9 mouse cellular contexts compared by ENCODE assay signal in the genomic region with DNA sequence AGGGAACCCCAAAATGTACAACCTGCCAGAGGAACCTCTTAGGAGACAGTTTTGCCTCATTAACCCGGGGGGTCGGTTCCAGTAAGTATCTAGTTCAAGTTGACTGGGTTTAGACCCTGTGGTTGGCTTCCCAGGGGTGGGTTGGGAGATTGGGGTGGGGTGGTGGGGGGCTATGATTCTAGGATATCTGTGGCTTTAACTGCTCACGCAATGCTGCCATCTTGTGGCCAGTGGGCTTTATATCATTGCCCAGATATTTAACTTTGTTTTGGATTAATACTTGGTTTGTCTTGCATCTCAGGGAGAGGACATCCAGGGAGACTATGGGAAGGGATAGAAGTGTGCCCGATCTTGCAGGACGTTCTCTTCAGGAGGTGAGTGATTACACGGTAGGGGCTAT. TPM values are rescaled to one million over a fixed set of nuclear protein-coding genes. Genes with fewer than 3 reads are reported as not detected.
DNase-seq lines count a peak whose midpoint lies in the region; ATAC-seq and TF ChIP-seq lines count a peak whose summit lies in the region.
"Had no signal": no experiment of that assay in that cellular context is flagged by ENCODE, and none has a peak within 500 bp of the region (broad histone marks: within the 10 kb centered on the region; RNA-seq: fewer than 3 reads in every experiment).

No protein-coding gene starts in this region.

- no peak overlapping the region for H3K4me3 ChIP-seq in forebrain, postnatal 0 days (ENCODE audit: low read depth, low read length)
- no peak overlapping the region for H3K4me3 ChIP-seq in forebrain, embryonic 13.5 days
- no peak overlapping the region for H3K4me3 ChIP-seq in liver, embryonic 12.5 days
- H3K4me3 ChIP-seq in MEL (ENCODE audit: control insufficient read depth in 1 of 2, insufficient read depth in 1 of 2, low read depth in 2 of 2, low read length in 2 of 2) = no peak overlapping the region
- H3K4me3 ChIP-seq in hindbrain, postnatal 0 days (ENCODE audit: low read length) = no peak overlapping the region
- H3K4me3 ChIP-seq in stomach, postnatal 0 days (ENCODE audit: low read depth, low read length) = no peak overlapping the region
- H3K4me3 ChIP-seq: neural tube, embryonic 13.5 days had no signal

- H3K9ac ChIP-seq in forebrain, postnatal 0 days = no peak overlapping the region
- H3K9ac ChIP-seq in forebrain, embryonic 13.5 days = no peak overlapping the region
- H3K9ac ChIP-seq in liver, embryonic 12.5 days = no peak overlapping the region
- H3K9ac ChIP-seq in MEL (ENCODE audit: control insufficient read depth, low read depth, low read length, poor library complexity, severe bottlenecking) = no peak overlapping the region
- H3K9ac ChIP-seq in hindbrain, postnatal 0 days (replicated peaks; ENCODE audit: low read length) = no peak overlapping the region
- H3K9ac ChIP-seq in stomach, postnatal 0 days (ENCODE audit: low read length) = no peak overlapping the region
- H3K9ac ChIP-seq: neural tube, embryonic 13.5 days had no signal

- TF ChIP-seq CTCF in forebrain, postnatal 0 days (IDR thresholded peaks at IDR 0.05; ENCODE audit: low read depth) = peak; percentile 73
- TF ChIP-seq CTCF in MEL (IDR thresholded peaks at IDR 0.05 in 2 of 3, conservative IDR thresholded peaks at IDR 0.05 in 1 of 3; ENCODE audit: control insufficient read depth in 1 of 3, insufficient read depth in 1 of 3, low read depth in 2 of 3, low read length in 3 of 3, poor library complexity in 1 of 3, severe bottlenecking in 1 of 3) = peak; percentile 62 to 69 (median 65)
- peak; percentile 72 for TF ChIP-seq CTCF in hindbrain, postnatal 0 days (IDR thresholded peaks at IDR 0.05; ENCODE audit: low read depth)
- TF ChIP-seq CTCF in stomach, postnatal 0 days (IDR thresholded peaks at IDR 0.05; ENCODE audit: low read depth) = peak; percentile 75

- no peak for TF ChIP-seq POLR2A in MEL (IDR thresholded peaks at IDR 0.05; ENCODE audit: control insufficient read depth in 1 of 2, insufficient read depth in 1 of 2, low read depth in 1 of 2, low read length in 2 of 2, poor library complexity in 1 of 2)

- no peak for TF ChIP-seq EP300 in MEL (IDR thresholded peaks at IDR 0.05; ENCODE audit: low read depth in 1 of 2, low read length in 2 of 2)
- TF ChIP-seq EP300 in stomach, postnatal 0 days (optimal IDR thresholded peaks at IDR 0.05) = no peak

- peak; percentile 50 for TF ChIP-seq RAD21 in MEL (IDR thresholded peaks at IDR 0.05; ENCODE audit: low read depth, low read length)

- no peak overlapping the region for H3K4me2 ChIP-seq in forebrain, postnatal 0 days (ENCODE audit: low read depth)
- H3K4me2 ChIP-seq in forebrain, embryonic 13.5 days = no peak overlapping the region
- H3K4me2 ChIP-seq in liver, embryonic 12.5 days = no peak overlapping the region
- no peak overlapping the region for H3K4me2 ChIP-seq in hindbrain, postnatal 0 days (ENCODE audit: low read depth, low read length)
- H3K4me2 ChIP-seq in stomach, postnatal 0 days (replicated peaks; ENCODE audit: low read depth) = no peak overlapping the region
- H3K4me2 ChIP-seq: neural tube, embryonic 13.5 days had no signal

- ATAC-seq in forebrain, postnatal 0 days = peak; percentile 29; the same call in 1 of the 2 replicates
- ATAC-seq in forebrain, embryonic 13.5 days = no peak
- ATAC-seq in liver, embryonic 12.5 days = no peak
- no peak for ATAC-seq in hindbrain, postnatal 0 days
- ATAC-seq in stomach, postnatal 0 days (ENCODE audit: low FRiP score, low TSS enrichment) = no peak

- peak; percentile 73 for DNase-seq in forebrain, postnatal 0 days
- DNase-seq in liver (peak; percentile 18), MEL (ENCODE audit: low read depth, low spot score) (peak; percentile 46)
- peak; percentile 74 for DNase-seq in hindbrain, postnatal 0 days (ENCODE audit: low spot score)
- peak; percentile 24 for DNase-seq in stomach, postnatal 0 days (ENCODE audit: low spot score)
- DNase-seq in yolk sac, embryonic 10.5 days (ENCODE audit: low spot score) = no peak

- no peaks in the 10 kb centered on the region for H3K79me2 ChIP-seq in MEL (ENCODE audit: control insufficient read depth, insufficient read depth, low read length, poor library complexity)

- H3K27me3 ChIP-seq in forebrain, postnatal 0 days (ENCODE audit: insufficient read depth, low read length) = no peaks in the 10 kb centered on the region
- H3K27me3 ChIP-seq in forebrain, embryonic 13.5 days = no peaks in the 10 kb centered on the region
- H3K27me3 ChIP-seq in liver, embryonic 12.5 days (replicated peaks) = no peaks in the 10 kb centered on the region
- no peaks in the 10 kb centered on the region for H3K27me3 ChIP-seq in MEL (ENCODE audit: control insufficient read depth in 1 of 2, insufficient read depth in 2 of 2, low read length in 2 of 2)
- no peaks in the 10 kb centered on the region for H3K27me3 ChIP-seq in hindbrain, postnatal 0 days (ENCODE audit: insufficient read depth, low read length)
- H3K27me3 ChIP-seq in stomach, postnatal 0 days (ENCODE audit: control insufficient read depth, insufficient read depth, low read length) = no peaks in the 10 kb centered on the region
- H3K27me3 ChIP-seq: neural tube, embryonic 13.5 days had no signal

- no peak overlapping the region for H3K27ac ChIP-seq in forebrain, postnatal 0 days (ENCODE audit: low read depth, low read length)
- no peak overlapping the region for H3K27ac ChIP-seq in forebrain, embryonic 13.5 days
- H3K27ac ChIP-seq in liver, embryonic 12.5 days = no peak overlapping the region
- no peak overlapping the region for H3K27ac ChIP-seq in MEL (ENCODE audit: control insufficient read depth, low read depth, low read length)
- H3K27ac ChIP-seq in hindbrain, postnatal 0 days = no peak overlapping the region
- H3K27ac ChIP-seq in stomach, postnatal 0 days (replicated peaks) = no peak overlapping the region
- H3K27ac ChIP-seq: neural tube, embryonic 13.5 days had no signal

- peaks cover 55% of the 10 kb centered on the region for H3K36me3 ChIP-seq in forebrain, postnatal 0 days (ENCODE audit: insufficient read depth)
- peaks cover 70% of the 10 kb centered on the region for H3K36me3 ChIP-seq in forebrain, embryonic 13.5 days (ENCODE audit: poor library complexity, severe bottlenecking)
- H3K36me3 ChIP-seq in liver, embryonic 12.5 days = peaks cover 96% of the 10 kb centered on the region
- H3K36me3 ChIP-seq in MEL (ENCODE audit: control insufficient read depth in 1 of 2, insufficient read depth in 2 of 2, low read length in 2 of 2) = peaks cover 0 to 12% of the 10 kb centered on the region in 2 experiments; a peak in 2 of 4 replicates
- peaks cover 36% of the 10 kb centered on the region for H3K36me3 ChIP-seq in hindbrain, postnatal 0 days (ENCODE audit: insufficient read depth, low read length)
- H3K36me3 ChIP-seq in stomach, postnatal 0 days (ENCODE audit: control insufficient read depth, insufficient read depth, low read length) = peaks cover 31% of the 10 kb centered on the region

- WGBS in forebrain, postnatal 0 days = 68% methylated on average over 6 of the region's 6 CpGs
- 70% methylated on average over 6 of the region's 6 CpGs for WGBS in forebrain, embryonic 13.5 days
- WGBS in liver, embryonic 12.5 days (ENCODE audit: insufficient replicate concordance) = 68% methylated on average over 6 of the region's 6 CpGs
- 65% methylated on average over 6 of the region's 6 CpGs for WGBS in hindbrain, postnatal 0 days
- 64% methylated on average over 6 of the region's 6 CpGs for WGBS in stomach, postnatal 0 days

- H3K4me1 ChIP-seq in forebrain, postnatal 0 days (ENCODE audit: insufficient read depth) = no peaks in the 10 kb centered on the region
- H3K4me1 ChIP-seq in forebrain, embryonic 13.5 days = no peaks in the 10 kb centered on the region
- no peaks in the 10 kb centered on the region for H3K4me1 ChIP-seq in liver, embryonic 12.5 days
- H3K4me1 ChIP-seq in MEL (ENCODE audit: control insufficient read depth in 1 of 2, insufficient read depth in 2 of 2, low read length in 2 of 2) = no peaks in the 10 kb centered on the region
- no peaks in the 10 kb centered on the region for H3K4me1 ChIP-seq in hindbrain, postnatal 0 days (ENCODE audit: insufficient read depth, low read length)
- no peaks in the 10 kb centered on the region for H3K4me1 ChIP-seq in stomach, postnatal 0 days (replicated peaks; ENCODE audit: control insufficient read depth, insufficient read depth)
- H3K4me1 ChIP-seq: neural tube, embryonic 13.5 days had no signal

- no peaks in the 10 kb centered on the region for H3K9me3 ChIP-seq in forebrain, postnatal 0 days (ENCODE audit: low read length)
- peaks cover 4% of the 10 kb centered on the region; the same call in 1 of the 2 replicates for H3K9me3 ChIP-seq in forebrain, embryonic 13.5 days (replicated peaks)
- H3K9me3 ChIP-seq in liver, embryonic 12.5 days (replicated peaks) = no peaks in the 10 kb centered on the region
- H3K9me3 ChIP-seq in MEL (replicated peaks; ENCODE audit: insufficient read depth, low read length) = no peaks in the 10 kb centered on the region
- no peaks in the 10 kb centered on the region for H3K9me3 ChIP-seq in hindbrain, postnatal 0 days (ENCODE audit: low read length)
- H3K9me3 ChIP-seq in stomach, postnatal 0 days (ENCODE audit: control insufficient read depth, low read length) = no peaks in the 10 kb centered on the region
- H3K9me3 ChIP-seq: neural tube, embryonic 13.5 days had no signal

RNA-seq across cellular contexts. Expression of gene Pdcd5, which starts 11.1 kb away (rescaled TPM):
- 91.6 and 154 TPM in 2 replicates for total RNA-seq in forebrain, postnatal 0 days (2014; rRNA removed)
- 228 and 295 TPM in 2 replicates for polyA plus RNA-seq in forebrain, postnatal 0 days (2015; fragmentation: Nextera tagmentation; extraction: Ambion mirVana)
- 254 and 267 TPM in 2 replicates for polyA plus RNA-seq in forebrain, embryonic 13.5 days (2015; fragmentation: Nextera tagmentation; extraction: Ambion mirVana)
- polyA plus RNA-seq in liver, embryonic 12.5 days (2016; fragmentation: Nextera tagmentation; extraction: Ambion mirVana) = 193 and 197 TPM in 2 replicates
- 221 and 232 TPM in 2 replicates for total RNA-seq in MEL (2012; rRNA removed)
- 1,000 to 10,000 TPM in 1 of 2 experiments, 100 to 1,000 TPM in 1; 118 to 1,267 TPM for polyA plus RNA-seq in MEL (2012; ENCODE audit: insufficient read depth in 1 of 2, insufficient read length in 2 of 2, low read depth in 1 of 2, low replicate concordance in 2 of 2, missing spikeins in 1 of 2)
- total RNA-seq in hindbrain, postnatal 0 days (2014; rRNA removed) = 33.7 and 35.4 TPM in 2 replicates
- 250 and 264 TPM in 2 replicates for polyA plus RNA-seq in hindbrain, postnatal 0 days (2015; fragmentation: Nextera tagmentation; extraction: Ambion mirVana)
- polyA plus RNA-seq in stomach, postnatal 0 days (2015; fragmentation: Nextera tagmentation; extraction: Ambion mirVana) = 190 and 196 TPM in 2 replicates

RNA-seq across cellular contexts. Expression of gene Ankrd27, which starts 50.2 kb away (rescaled TPM):
- total RNA-seq in forebrain, postnatal 0 days (2014; rRNA removed) = 23.6 and 25.5 TPM in 2 replicates
- 12.9 and 13.9 TPM in 2 replicates for polyA plus RNA-seq in forebrain, postnatal 0 days (2015; fragmentation: Nextera tagmentation; extraction: Ambion mirVana)
- 29.7 and 30.8 TPM in 2 replicates for polyA plus RNA-seq in forebrain, embryonic 13.5 days (2015; fragmentation: Nextera tagmentation; extraction: Ambion mirVana)
- 43.1 and 45.5 TPM in 2 replicates for polyA plus RNA-seq in liver, embryonic 12.5 days (2016; fragmentation: Nextera tagmentation; extraction: Ambion mirVana)
- total RNA-seq in MEL (2012; rRNA removed) = 74.2 and 74.9 TPM in 2 replicates
- polyA plus RNA-seq in MEL (2012; ENCODE audit: insufficient read depth in 1 of 2, insufficient read length in 2 of 2, low read depth in 1 of 2, low replicate concordance in 2 of 2, missing spikeins in 1 of 2) = 100 to 1,000 TPM in 1 of 2 experiments, 10 to 100 TPM in 1; 49.0 to 103 TPM
- total RNA-seq in hindbrain, postnatal 0 days (2014; rRNA removed) = 15.6 and 19.7 TPM in 2 replicates
- 12.0 and 15.1 TPM in 2 replicates for polyA plus RNA-seq in hindbrain, postnatal 0 days (2015; fragmentation: Nextera tagmentation; extraction: Ambion mirVana)
- 17.0 and 17.3 TPM in 2 replicates for polyA plus RNA-seq in stomach, postnatal 0 days (2015; fragmentation: Nextera tagmentation; extraction: Ambion mirVana)

RNA-seq across cellular contexts. Expression of gene Rgs9bp, which starts 50.8 kb away (rescaled TPM):
- 0.38 and 0.69 TPM in 2 replicates for total RNA-seq in forebrain, postnatal 0 days (2014; rRNA removed)
- polyA plus RNA-seq in forebrain, postnatal 0 days (2015; fragmentation: Nextera tagmentation; extraction: Ambion mirVana) = 0.07 and 0.09 TPM in 2 replicates
- polyA plus RNA-seq in forebrain, embryonic 13.5 days (2015; fragmentation: Nextera tagmentation; extraction: Ambion mirVana) = 0.03 TPM in 2 replicates
- 0.06 and 0.11 TPM in 2 replicates for polyA plus RNA-seq in liver, embryonic 12.5 days (2016; fragmentation: Nextera tagmentation; extraction: Ambion mirVana)
- 0.10 and 0.12 TPM in 2 replicates for total RNA-seq in MEL (2012; rRNA removed)
- under 1 TPM in 1 of 2 experiments, not detected in 1; 0.43 TPM for polyA plus RNA-seq in MEL (2012; ENCODE audit: insufficient read depth in 1 of 2, insufficient read length in 2 of 2, low read depth in 1 of 2, low replicate concordance in 2 of 2, missing spikeins in 1 of 2)
- 0.22 and 0.26 TPM in 2 replicates for total RNA-seq in hindbrain, postnatal 0 days (2014; rRNA removed)
- 0.03 and 0.06 TPM in 2 replicates for polyA plus RNA-seq in hindbrain, postnatal 0 days (2015; fragmentation: Nextera tagmentation; extraction: Ambion mirVana)
- polyA plus RNA-seq in stomach, postnatal 0 days (2015; fragmentation: Nextera tagmentation; extraction: Ambion mirVana) = 0.28 and 0.48 TPM in 2 replicates
